Mouse (Mus musculus) cerebellum, postnatal 36 days (tissue): Measurements from ENCODE around the gene Arhgef17.

Experiments used
- DNase-seq, 2 experiments: peaks; one replicate each; pipeline ENCODE4 v3.0.0; 2021 to 2022; ENCODE audit warnings: mixed read lengths in 2 of 2

Arhgef17 gene

GRCm38 (mm10) chr7:100844385-100845025, 87.4 kb downstream of the Arhgef17 start:
- no peak for DNase-seq

GRCm38 (mm10) chr7:100843866-100844265, 88.0 kb downstream of the Arhgef17 start:
- no peak for DNase-seq

DNA sequence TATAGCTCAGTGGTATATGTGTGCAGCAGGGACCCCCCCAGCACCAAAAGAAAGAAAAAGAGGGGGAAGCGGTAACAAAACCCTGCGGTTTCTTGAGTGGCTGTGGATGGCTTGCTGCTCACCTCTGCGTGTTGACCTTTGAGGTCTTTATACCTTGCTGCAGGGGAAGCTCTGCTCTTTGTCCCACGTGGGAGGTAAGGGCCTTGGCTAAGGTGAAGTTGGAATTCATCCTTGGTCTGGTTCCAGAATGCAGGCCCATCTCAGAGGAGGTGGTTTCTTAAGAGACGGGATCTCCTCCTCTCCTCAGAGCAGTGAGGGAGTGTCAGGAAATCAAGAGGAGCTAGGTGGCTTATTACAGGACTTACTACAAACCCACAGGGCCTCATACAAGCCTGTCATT, 89.7 kb downstream of the Arhgef17 start:
- no peak for DNase-seq

- no peak for DNase-seq
These were observed 90.3 kb downstream of the Arhgef17 start for GRCm38 (mm10) chr7:100841608-100842007.

- no peak for DNase-seq
These were observed 91.0 kb downstream of the Arhgef17 start for GRCm38 (mm10) chr7:100840906-100841305.

DNA sequence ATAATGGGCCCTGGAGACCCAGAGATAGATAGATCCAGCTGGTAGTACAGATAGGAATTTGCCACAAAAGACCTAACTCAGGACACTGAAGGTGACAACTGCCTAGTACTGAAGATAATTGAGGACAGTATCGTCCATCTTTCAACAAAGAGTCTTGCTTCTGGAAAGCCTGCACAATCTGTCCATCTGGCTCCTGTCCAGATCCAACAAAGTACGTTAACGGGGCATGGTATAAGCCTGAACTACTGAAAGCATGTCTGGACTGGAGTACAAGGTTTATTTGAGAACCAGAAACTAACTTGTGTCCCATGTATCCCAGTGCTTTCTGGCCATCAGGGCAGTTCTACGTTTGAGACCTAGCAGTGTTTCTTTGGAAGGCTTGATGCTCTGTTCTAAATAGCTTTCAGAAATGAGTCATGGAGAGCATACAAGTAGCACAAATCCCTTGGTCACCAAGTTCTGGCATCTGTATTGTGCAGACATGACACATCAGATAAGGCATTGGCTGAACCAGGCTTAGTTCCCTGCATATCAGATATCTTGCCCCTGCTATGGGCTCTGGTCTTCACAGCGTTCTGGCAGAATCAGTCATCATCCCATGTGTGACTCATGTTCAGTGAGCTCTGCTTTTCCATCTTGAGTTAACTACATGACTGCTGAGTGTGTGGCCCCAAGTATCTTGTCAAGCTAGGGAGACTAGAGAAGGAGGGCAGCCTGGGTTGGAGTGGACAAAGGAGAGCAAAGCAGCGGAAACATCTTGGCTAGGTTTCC, 92.1 kb downstream of the Arhgef17 start:
- peak; percentile 49 to 61 for DNase-seq

- DNase-seq, result no peak
These were observed 94.2 kb downstream of the Arhgef17 start for GRCm38 (mm10) chr7:100837701-100838100.

GRCm38 (mm10) chr7:100836657-100837056, 95.2 kb downstream of the Arhgef17 start:
- no peak for DNase-seq

GRCm38 (mm10) chr7:100835711-100836110, 96.2 kb downstream of the Arhgef17 start:
- DNase-seq, result no peak

DNA sequence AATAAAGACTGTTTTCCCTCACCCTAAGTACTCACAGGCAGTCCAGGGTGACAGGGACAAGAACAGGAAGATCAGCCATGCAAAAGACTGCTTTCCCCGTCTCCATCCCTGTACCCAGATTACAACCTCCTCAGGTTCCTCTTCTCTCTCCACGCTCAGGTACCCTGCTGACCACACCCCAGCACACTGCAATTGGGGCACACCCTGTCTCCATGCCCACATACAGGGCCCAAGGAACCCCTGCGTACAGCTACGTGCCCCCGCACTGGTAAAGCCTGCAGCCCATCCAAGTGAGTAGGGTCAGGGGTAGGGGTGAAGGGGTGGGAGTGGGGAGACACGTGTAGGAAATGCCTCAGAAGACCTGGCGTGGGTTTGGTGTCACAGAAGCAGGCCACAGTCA, 96.7 kb downstream of the Arhgef17 start:
- no peak for DNase-seq

- DNase-seq, result no peak
These were observed 98.0 kb downstream of the Arhgef17 start for GRCm38 (mm10) chr7:100833859-100834258.

DNA sequence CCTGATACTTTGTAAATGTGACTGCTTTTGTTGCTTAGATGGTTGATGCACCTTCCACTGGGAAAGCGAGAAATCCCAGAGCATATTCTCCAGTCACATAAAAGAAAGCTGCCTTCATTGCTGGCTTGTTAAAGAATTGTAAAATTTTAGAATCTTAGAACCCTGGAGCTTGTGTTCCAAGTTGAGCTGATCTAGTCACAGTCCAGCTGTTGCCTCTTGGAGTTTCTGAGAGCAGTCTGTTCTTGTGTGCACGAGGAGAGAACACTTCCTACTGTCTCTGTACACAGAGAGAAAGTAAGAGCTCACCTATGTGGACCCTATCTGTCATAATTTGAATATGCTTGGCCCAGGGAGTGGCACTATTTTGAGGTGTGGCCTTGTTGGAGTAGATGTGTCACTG, 103.4 kb downstream of the Arhgef17 start:
- no peak for DNase-seq

- peak; percentile 35 to 48 for DNase-seq
These were observed 107.2 kb downstream of the Arhgef17 start for GRCm38 (mm10) chr7:100824661-100825060.
